Mouse (Mus musculus) C2C12 (cell line): ENCODE measurements around the gene Strn. TPM values are rescaled to one million over a fixed set of nuclear protein-coding genes. Genes with fewer than 3 reads are reported as not detected.

Experiments used
- H3K27me3 ChIP-seq: one replicate; pipeline ENCODE4 v1.6.1; 2011; ENCODE audit not compliant: control insufficient read depth, insufficient read depth, insufficient read length
- H3K36me3 ChIP-seq: one replicate; pipeline ENCODE4 v1.6.1; 2011; ENCODE audit not compliant: control insufficient read depth, insufficient read depth
- H3K4me3 ChIP-seq: one replicate; pipeline ENCODE4 v1.5.1; 2011; ENCODE audit warnings: mild to moderate bottlenecking, control low read depth; ENCODE audit not compliant: poor library complexity, insufficient read depth, severe bottlenecking
- H3K79me2 ChIP-seq: one replicate; pipeline ENCODE4 v1.6.1; 2011; ENCODE audit not compliant: control insufficient read depth, insufficient read depth
- H3K79me3 ChIP-seq: one replicate; pipeline ENCODE4 v1.6.1; 2011; ENCODE audit warnings: low read depth, control low read depth
- H3ac ChIP-seq: one replicate; pipeline ENCODE3; 2011; ENCODE audit warnings: low read depth; ENCODE audit not compliant: control insufficient read depth, insufficient read length
- CEBPB ChIP-seq: IDR thresholded peaks from one replicate; pipeline ENCODE4 v1.6.1; 2011; ENCODE audit warnings: low read depth, mild to moderate bottlenecking, control low read depth, moderate library complexity
- CTCF ChIP-seq: IDR thresholded peaks from one replicate; pipeline ENCODE4 v1.5.1; 2011; ENCODE audit not compliant: control insufficient read depth, insufficient read depth, insufficient read length
- FOSL1 ChIP-seq: IDR thresholded peaks from one replicate; pipeline ENCODE4 v1.8.0; 2011; ENCODE audit warnings: mild to moderate bottlenecking, low read length; ENCODE audit not compliant: poor library complexity, insufficient read depth, severe bottlenecking
- MAX ChIP-seq: IDR thresholded peaks from one replicate; pipeline ENCODE4 v1.6.1; 2011; ENCODE audit warnings: mild to moderate bottlenecking, control low read depth
- MYOD1 ChIP-seq: IDR thresholded peaks from one replicate; pipeline ENCODE4 v1.6.1; 2011; ENCODE audit warnings: low read depth; ENCODE audit not compliant: control insufficient read depth, insufficient read length
- MYOG ChIP-seq: IDR thresholded peaks from one replicate; pipeline ENCODE4 v1.6.1; 2011; ENCODE audit not compliant: control insufficient read depth, insufficient read length; ENCODE audit errors: extremely low read depth
- USF1 ChIP-seq: IDR thresholded peaks from one replicate; pipeline ENCODE4 v1.6.1; 2011; ENCODE audit warnings: low read depth, mild to moderate bottlenecking, control low read depth, moderate library complexity
- polyA plus RNA-seq: library from polyadenylated mRNA; unstranded; fragments of >200 nt; fragmentation: generic; extraction: Trizol; gene quantifications from one replicate; pipeline ENCODE4 v1.2.1, GENCODE M21; 2012; ENCODE audit warnings: missing spikeins

Gene Strn
- polyA plus RNA-seq, 1 experiment = 4.6 TPM

DNA sequence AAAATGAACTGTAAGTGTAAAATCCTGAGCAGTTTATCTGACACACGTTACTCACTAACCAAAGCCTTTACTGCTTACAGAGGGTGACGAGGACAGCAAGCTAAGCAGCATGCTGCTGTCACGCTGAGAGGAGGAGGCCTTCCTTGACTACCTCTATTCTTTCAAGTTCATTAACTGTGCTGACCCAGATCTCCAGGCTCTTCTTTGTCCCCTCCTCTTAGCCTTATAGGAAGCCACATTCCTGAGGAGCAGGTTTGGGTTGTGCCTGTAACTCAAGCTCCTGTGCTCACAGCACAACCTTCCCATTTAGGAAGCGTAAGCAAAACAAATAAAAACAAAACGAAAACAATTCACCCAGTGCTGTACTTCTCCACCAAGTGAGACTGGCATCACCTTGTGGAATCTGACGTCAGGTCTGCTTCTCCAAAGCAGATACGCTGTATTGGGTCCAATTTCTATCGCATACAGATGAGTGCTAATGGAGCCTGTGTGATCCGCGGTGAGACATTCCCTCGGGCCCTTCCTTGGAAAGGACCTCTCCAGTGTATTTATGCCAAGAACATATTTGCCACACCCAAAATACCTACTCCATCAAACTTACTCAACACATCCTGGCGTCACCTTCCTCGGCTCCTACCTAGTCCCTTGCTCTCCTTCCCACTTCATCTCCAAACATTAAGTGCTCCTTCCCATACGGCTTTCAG, 10.1 kb downstream of the Strn start:
- TF ChIP-seq CTCF (no peak), MYOG (no peak), MYOD1 (no peak), MAX (no peak), USF1 (no peak), CEBPB (no peak), FOSL1 (no peak)

GRCm38 (mm10) chr17:78724461-78725055, 12.4 kb downstream of the Strn start:
- Histone ChIP-seq H3K4me3 (no peak overlapping the region), H3K27me3 (no peaks in the 10 kb centered on the region), H3K79me2 (peaks cover 83% of the 10 kb centered on the region), H3ac (no peak overlapping the region), H3K79me3 (peaks cover 30% of the 10 kb centered on the region), H3K36me3 (no peaks in the 10 kb centered on the region)
- TF ChIP-seq CEBPB = no peak
- TF ChIP-seq MYOD1 = no peak
- TF ChIP-seq MAX = peak; percentile 25
- no peak for TF ChIP-seq CTCF
- no peak for TF ChIP-seq FOSL1

More for the DNA sequence above, 10.1 kb downstream of the Strn start:
- Histone ChIP-seq H3K36me3 (peaks cover 5% of the 10 kb centered on the region), H3K79me3 (peaks cover 39% of the 10 kb centered on the region), H3K79me2 (peaks cover 99% of the 10 kb centered on the region), H3K27me3 (no peaks in the 10 kb centered on the region), H3K4me3 (no peak overlapping the region), H3ac (no peak overlapping the region)

- H3K36me3 ChIP-seq = peaks cover 7% of the 10 kb centered on the region
- H3K4me3 ChIP-seq = no peak overlapping the region
- peaks cover 32% of the 10 kb centered on the region for H3K79me3 ChIP-seq
- H3K27me3 ChIP-seq = no peaks in the 10 kb centered on the region
- TF ChIP-seq USF1 = no peak
- no peak overlapping the region for H3ac ChIP-seq
- peaks cover 62% of the 10 kb centered on the region for H3K79me2 ChIP-seq
Observed at GRCm38 (mm10) chr17:78721690-78722089, 15.3 kb downstream of the Strn start.

GRCm38 (mm10) chr17:78719086-78719485, 17.9 kb downstream of the Strn start:
- Histone ChIP-seq H3K79me2 (peaks cover 41% of the 10 kb centered on the region), H3K36me3 (peaks cover 7% of the 10 kb centered on the region), H3K4me3 (no peak overlapping the region), H3K79me3 (peaks cover 31% of the 10 kb centered on the region), H3ac (no peak overlapping the region), H3K27me3 (no peaks in the 10 kb centered on the region)
- TF ChIP-seq MYOG (no peak), MYOD1 (no peak), CEBPB (no peak), FOSL1 (no peak), MAX (no peak), USF1 (no peak)

DNA sequence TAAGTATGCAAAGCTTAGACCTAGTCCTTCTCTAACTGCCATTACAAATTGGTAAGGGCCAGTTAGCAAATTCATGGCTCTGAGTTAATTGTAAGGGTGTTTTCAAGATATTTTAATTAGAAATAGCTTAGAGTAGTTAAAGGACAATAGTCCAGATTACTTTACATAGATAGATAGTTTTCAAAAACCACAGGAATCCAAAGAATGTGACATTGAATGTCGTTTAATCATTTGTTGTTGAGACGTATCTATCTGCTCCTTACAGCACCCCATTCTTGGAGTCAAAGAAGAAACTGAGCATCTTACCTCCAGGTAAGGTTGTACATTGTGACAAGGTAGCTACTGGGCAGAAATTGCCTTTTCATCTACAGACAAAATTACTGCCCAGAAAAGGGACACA, 26.7 kb downstream of the Strn start:
- Histone ChIP-seq H3K27me3 (no peaks in the 10 kb centered on the region), H3K79me3 (peaks cover 5% of the 10 kb centered on the region), H3K79me2 (peaks cover 6% of the 10 kb centered on the region), H3ac (no peak overlapping the region), H3K4me3 (no peak overlapping the region), H3K36me3 (no peaks in the 10 kb centered on the region)
- TF ChIP-seq CTCF = no peak
- TF ChIP-seq FOSL1 = no peak
- no peak for TF ChIP-seq MYOG
- TF ChIP-seq USF1 = no peak
- no peak for TF ChIP-seq CEBPB
- TF ChIP-seq MAX = no peak
- TF ChIP-seq MYOD1 = no peak

DNA sequence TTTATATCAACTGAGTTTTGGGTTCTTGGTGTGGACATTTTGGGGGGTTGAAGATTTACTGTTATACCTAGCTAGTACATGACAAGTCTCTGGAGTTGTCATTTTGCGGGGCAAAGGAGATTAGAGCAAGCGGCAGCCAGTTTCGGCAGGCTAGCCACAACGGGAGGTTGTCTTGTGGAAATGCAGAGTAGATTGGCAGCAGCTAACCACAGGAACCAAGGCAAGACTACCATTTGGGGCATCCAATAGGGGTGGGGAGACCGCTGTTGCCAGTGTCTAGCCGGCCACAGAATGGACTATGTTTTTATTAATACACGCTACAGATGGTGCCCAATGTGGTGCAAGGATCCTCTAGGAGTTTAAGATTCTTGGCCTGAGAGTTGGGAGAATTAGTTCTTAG, 28.6 kb downstream of the Strn start:
- no peak for TF ChIP-seq MYOD1
- no peak for TF ChIP-seq MYOG
- TF ChIP-seq USF1 = no peak
- no peak for TF ChIP-seq CEBPB
- TF ChIP-seq CTCF = no peak
- no peak for TF ChIP-seq MAX
- TF ChIP-seq FOSL1 = no peak
- Histone ChIP-seq H3K79me2 (peaks cover 5% of the 10 kb centered on the region), H3K27me3 (no peaks in the 10 kb centered on the region), H3K4me3 (no peak overlapping the region), H3K79me3 (peaks cover 5% of the 10 kb centered on the region), H3K36me3 (no peaks in the 10 kb centered on the region), H3ac (no peak overlapping the region)
